Mouse (Mus musculus): ENCODE data around the gene Nkg7.

GRCm38 (mm10) chr7:43476376-43476775, 39.5 kb downstream of the Nkg7 start:
- no peak for TF ChIP-seq CTCF (IDR thresholded peaks at IDR 0.05; ENCODE audit: extremely low read depth, insufficient read depth, insufficient read length, insufficient replicate concordance)
- no peak for TF ChIP-seq POLR2A (IDR thresholded peaks at IDR 0.05; ENCODE audit: low read depth, low read length)
